Mouse (Mus musculus): ENCODE measurements around the gene Lgalsl.

GRCm38 (mm10) chr11:20784776-20785175, 46.1 kb downstream of the Lgalsl start:
- no peak for TF ChIP-seq TAL1 (IDR thresholded peaks at IDR 0.05; ENCODE audit: low read length)
- TF ChIP-seq GATA1 (IDR thresholded peaks at IDR 0.05; ENCODE audit: low read length): no peak
